Comparison of ENCODE assay signal across 26 mouse cellular contexts in genomic region chr3:116123827-116124226, GRCm38 (mm10). TPM values are rescaled to one million over a fixed set of nuclear protein-coding genes. Genes with fewer than 3 reads are reported as not detected.
DNase-seq lines count a peak whose midpoint lies in the region; ATAC-seq and TF ChIP-seq lines count a peak whose summit lies in the region.
"Had no signal": no experiment of that assay in that cellular context is flagged by ENCODE, and none has a peak within 500 bp of the region (broad histone marks: within the 10 kb centered on the region; RNA-seq: fewer than 3 reads in every experiment).

No protein-coding gene starts in this region.

- WGBS in liver, postnatal 0 days (ENCODE audit: insufficient replicate concordance), result 75% methylated on average over 3 of the region's 3 CpGs
- 39% methylated on average over 3 of the region's 3 CpGs for whole genome bisulfite sequencing in bone marrow, adult 2 months

- H3K36me3 ChIP-seq in liver, postnatal 0 days (replicated peaks; ENCODE audit: insufficient read depth, low read length), result peaks cover 12% of the 10 kb centered on the region; the same call in 1 of the 2 replicates
- H3K36me3 ChIP-seq: forebrain, embryonic 15.5 days; G1E had no signal

- no peak overlapping the region for H3K9ac ChIP-seq in liver, postnatal 0 days (replicated peaks)
- H3K9ac ChIP-seq: embryonic facial prominence, embryonic 12.5 days; forebrain, embryonic 13.5 days; forebrain, embryonic 15.5 days; forebrain, postnatal 0 days had no signal

- TF ChIP-seq CTCF in liver, postnatal 0 days (IDR thresholded peaks at IDR 0.05; ENCODE audit: low read depth), result no peak
- no peak for TF ChIP-seq CTCF in bone marrow, adult 2 months (IDR thresholded peaks at IDR 0.05; ENCODE audit: control insufficient read depth, insufficient read depth, low read length)

- H3K9me3 ChIP-seq in liver, postnatal 0 days (ENCODE audit: low read length), result no peaks in the 10 kb centered on the region
- H3K9me3 ChIP-seq: embryonic facial prominence, embryonic 10.5 days; embryonic facial prominence, embryonic 12.5 days; forebrain, embryonic 13.5 days; forebrain, embryonic 15.5 days; G1E had no signal

- H3K4me2 ChIP-seq in liver, postnatal 0 days (ENCODE audit: low read depth, low read length), result peak overlapping the region; percentile 7; the same call in 1 of the 2 replicates
- H3K4me2 ChIP-seq: embryonic facial prominence, embryonic 12.5 days; forebrain, embryonic 13.5 days; forebrain, embryonic 15.5 days had no signal

- TF ChIP-seq POLR2A in bone marrow, adult 2 months (IDR thresholded peaks at IDR 0.05; ENCODE audit: borderline replicate concordance, control insufficient read depth, low read depth, low read length), result no peak

- no peaks in the 10 kb centered on the region for H3K27me3 ChIP-seq in liver, postnatal 0 days (ENCODE audit: insufficient read depth, low read length)
- H3K27me3 ChIP-seq: CH12.LX; embryonic facial prominence, embryonic 12.5 days; forebrain, embryonic 13.5 days; forebrain, embryonic 15.5 days; Patski had no signal

- no peak overlapping the region for H3K4me3 ChIP-seq in liver, postnatal 0 days (ENCODE audit: low read depth, low read length)
- no peak overlapping the region for H3K4me3 ChIP-seq in bone marrow, adult 2 months (replicated peaks; ENCODE audit: control insufficient read depth, low read depth, low read length)
- H3K4me3 ChIP-seq: embryonic facial prominence, embryonic 10.5 days; embryonic facial prominence, embryonic 12.5 days; forebrain, embryonic 13.5 days; forebrain, embryonic 15.5 days had no signal

- peak overlapping the region; percentile 16; the same call in 1 of the 2 replicates for H3K27ac ChIP-seq in liver, postnatal 0 days (ENCODE audit: low read depth)
- H3K27ac ChIP-seq in bone marrow, adult 2 months (ENCODE audit: control insufficient read depth, insufficient read depth, low read depth, low read length, poor library complexity), result peak overlapping the region; percentile 70; the same call in 1 of the 2 replicates
- H3K27ac ChIP-seq: embryonic facial prominence, embryonic 10.5 days; embryonic facial prominence, embryonic 12.5 days; forebrain, embryonic 13.5 days; forebrain, embryonic 15.5 days had no signal

- no peak for ATAC-seq in liver, postnatal 0 days
- 0 out of 2 replicates have a peak, but pooled peaks have one; percentile 14 for ATAC-seq in megakaryocyte, adult 5-6 weeks (ENCODE audit: poor library complexity, severe bottlenecking)
- ATAC-seq: activated CD4-positive, CD25-positive, alpha-beta regulatory T cell, adult 4 months; CD4-positive, CD25-positive, alpha-beta regulatory T cell, adult 4 months; forebrain, embryonic 13.5 days; forebrain, embryonic 15.5 days; forebrain, postnatal 0 days; Patski had no signal

- DNase-seq in liver, postnatal 0 days, result no peak
- DNase-seq in liver, result no peak
- peak; percentile 29 for DNase-seq in 416B (ENCODE audit: low read depth)
- DNase-seq in retina, postnatal 1 day, result no peak
- no peak for DNase-seq in kidney, postnatal 14 days
- no peak for DNase-seq in urinary bladder, postnatal 25 days (ENCODE audit: low spot score)
- DNase-seq: adrenal gland, adult 8-10 months; adrenal gland, postnatal 25 days; B cell, adult 2 months; cerebellum, adult 11-12 months; cerebellum, adult 2 months; cerebellum, adult 9-10 months; cerebellum, postnatal 10 days; cerebellum, postnatal 25 days; forebrain, postnatal 0 days had no signal

- no peak for TF ChIP-seq EP300 in liver, postnatal 0 days (IDR thresholded peaks at IDR 0.05; ENCODE audit: low read depth)

- peaks cover 21% of the 10 kb centered on the region for H3K4me1 ChIP-seq in liver, postnatal 0 days (ENCODE audit: insufficient read depth)
- peaks cover 3% of the 10 kb centered on the region for H3K4me1 ChIP-seq in bone marrow, adult 2 months (ENCODE audit: control insufficient read depth, insufficient read depth, low read length)

RNA-seq across cellular contexts. Expression of gene Vcam1, which starts 5.7 kb away (rescaled TPM):
- 88.6 and 93.4 TPM in 2 replicates for polyA plus RNA-seq in liver, postnatal 0 days (2015; fragmentation: Nextera tagmentation; extraction: Ambion mirVana)
- 54.4 and 90.0 TPM in 2 replicates for polyA plus RNA-seq in bone marrow, adult 2 months (2011; ENCODE audit: insufficient read depth, insufficient read length, low replicate concordance, missing spikeins)
- total RNA-seq in megakaryocyte, adult 5-6 weeks (2015), result 4.2 and 5.4 TPM in 2 replicates
- total RNA-seq in megakaryocyte, adult 5-6 weeks (2017), result 3.2 and 4.4 TPM in 2 replicates
- polyA plus RNA-seq: G1E had no signal
